Mouse (Mus musculus) retina, postnatal 1 day (tissue): ENCODE data around the gene Hpn.
A peak's percentile ranks its signal among the peaks of the same experiment; 100 is the strongest.

Experiments used
- DNase-seq: peaks from one replicate; pipeline ENCODE4 v3.0.0-alpha.2; 2012

Hpn gene

GRCm38 (mm10) chr7:31077885-31078445 is 37.1 kb downstream of the Hpn start:
- peak; percentile 93 for DNase-seq

- peak; percentile 96 for DNase-seq
These were observed 37.6 kb downstream of the Hpn start for GRCm38 (mm10) chr7:31077470-31077869.

- no peak for DNase-seq
These were observed 38.6 kb downstream of the Hpn start, which contains the start of gene Fxyd3 for GRCm38 (mm10) chr7:31076492-31076891. TSS of gene Fxyd3 (minus strand) at chr7:31076704.

DNA sequence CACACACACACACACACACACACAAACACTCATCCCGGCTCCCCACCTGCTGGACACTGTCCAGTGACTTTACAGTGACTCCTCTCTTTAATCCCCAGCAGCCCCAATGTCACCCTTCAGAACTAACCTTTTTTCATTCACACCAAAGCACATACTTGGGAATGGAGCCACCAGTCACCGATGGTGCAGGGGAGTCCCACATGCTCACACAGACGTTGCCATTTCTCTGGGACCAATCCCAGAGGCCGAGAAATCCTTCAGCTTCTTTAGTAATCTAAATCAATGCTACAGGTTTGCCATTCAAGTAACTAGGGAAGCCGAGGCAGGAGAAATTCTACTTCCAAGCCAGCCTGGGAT is 40.4 kb downstream of the Hpn start:
- DNase-seq, result no peak

DNA sequence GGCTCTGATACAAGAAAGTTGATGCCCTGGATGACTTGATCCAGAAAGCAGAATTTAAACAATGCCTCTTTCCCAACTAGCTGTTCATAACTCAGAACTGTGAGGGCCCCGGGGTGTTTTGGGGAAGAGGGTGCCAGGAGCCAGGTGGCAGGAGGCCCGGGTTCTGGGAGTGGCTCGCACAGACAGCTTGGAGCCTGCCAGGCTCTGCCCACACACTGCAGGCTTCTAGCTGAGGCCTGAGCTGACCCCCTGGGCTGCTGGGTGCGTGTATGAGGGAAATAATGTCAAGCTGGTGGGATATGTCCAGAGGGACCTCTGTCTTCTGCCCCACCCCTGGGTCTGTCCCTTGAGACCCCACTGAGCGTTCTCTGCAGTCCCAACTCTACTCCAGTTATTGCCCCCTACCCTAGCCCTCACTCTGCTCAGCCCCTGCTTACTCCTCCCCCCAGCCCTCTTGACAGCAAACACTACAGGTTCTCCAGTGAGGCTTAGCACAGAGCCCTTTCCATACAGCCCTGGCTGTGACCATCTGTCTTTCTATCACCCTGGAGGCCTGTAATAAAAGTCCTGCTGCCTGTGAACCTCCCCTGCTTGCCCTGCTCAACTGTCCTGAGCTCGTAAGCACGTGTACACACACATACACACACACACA is 40.9 kb downstream of the Hpn start:
- DNase-seq, result peak; percentile 56

GRCm38 (mm10) chr7:31073546-31073945 is 41.5 kb downstream of the Hpn start:
- DNase-seq, result no peak

- no peak for DNase-seq
These were observed 42.8 kb downstream of the Hpn start for GRCm38 (mm10) chr7:31072326-31072725.

DNA sequence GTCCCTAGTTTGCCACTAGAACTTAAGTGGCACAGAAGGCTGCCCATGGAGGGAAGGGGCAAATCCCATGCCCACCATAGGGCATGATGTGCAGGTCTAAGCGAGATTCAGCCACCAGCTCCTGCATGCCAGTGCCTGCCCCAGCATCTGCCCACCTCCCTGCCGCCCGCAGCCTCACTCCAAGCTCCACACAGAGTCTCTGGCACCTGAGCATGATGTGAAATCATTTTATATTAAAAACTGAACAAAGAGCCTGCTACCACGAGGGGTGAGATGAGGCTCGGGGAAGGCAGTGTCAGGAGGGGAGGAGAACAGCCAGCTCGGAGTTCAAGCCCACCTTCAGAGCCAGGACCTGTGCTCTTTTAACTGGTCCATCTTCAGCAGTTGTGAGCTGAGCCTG is 44.8 kb downstream of the Hpn start:
- no peak for DNase-seq

DNA sequence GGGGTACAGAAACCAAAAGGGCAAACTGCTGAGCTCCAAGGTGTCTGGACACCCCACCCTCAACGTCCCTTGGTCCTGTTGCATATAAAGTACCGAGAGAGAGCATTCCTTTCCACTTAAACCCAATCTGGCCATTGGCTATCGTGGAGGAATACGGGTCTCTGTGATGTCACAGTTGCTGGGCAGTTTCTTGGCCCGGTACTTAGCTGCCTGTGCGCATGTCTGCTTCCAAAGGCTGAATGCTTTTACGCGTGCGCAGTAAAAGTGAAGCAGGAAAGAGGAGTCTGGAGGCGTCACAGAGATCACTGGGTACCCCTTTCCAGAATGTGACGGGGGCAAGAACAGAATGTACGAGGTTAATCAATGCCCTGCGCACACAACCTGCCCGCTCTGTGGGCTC is 45.6 kb downstream of the Hpn start:
- DNase-seq, result no peak

DNA sequence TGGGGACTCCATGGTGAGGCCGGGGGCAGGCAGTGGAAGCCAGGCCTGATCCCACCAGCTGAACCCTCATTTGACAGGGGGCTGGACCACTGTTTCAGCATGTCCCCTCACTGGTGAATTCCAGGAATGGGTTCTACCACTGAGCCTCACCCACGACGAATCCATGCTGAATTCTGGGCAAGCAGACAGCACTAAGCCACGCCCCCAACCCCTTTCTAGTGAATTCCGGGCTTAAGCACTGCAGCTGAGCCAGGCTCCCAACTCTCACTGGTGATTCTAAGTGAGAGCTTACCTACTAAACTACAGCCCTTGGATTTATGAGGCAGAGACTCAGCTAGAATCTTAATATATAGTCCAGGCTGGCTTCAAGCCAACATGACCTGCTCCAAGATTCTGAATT is 47.3 kb downstream of the Hpn start:
- DNase-seq, result peak; percentile 56

DNA sequence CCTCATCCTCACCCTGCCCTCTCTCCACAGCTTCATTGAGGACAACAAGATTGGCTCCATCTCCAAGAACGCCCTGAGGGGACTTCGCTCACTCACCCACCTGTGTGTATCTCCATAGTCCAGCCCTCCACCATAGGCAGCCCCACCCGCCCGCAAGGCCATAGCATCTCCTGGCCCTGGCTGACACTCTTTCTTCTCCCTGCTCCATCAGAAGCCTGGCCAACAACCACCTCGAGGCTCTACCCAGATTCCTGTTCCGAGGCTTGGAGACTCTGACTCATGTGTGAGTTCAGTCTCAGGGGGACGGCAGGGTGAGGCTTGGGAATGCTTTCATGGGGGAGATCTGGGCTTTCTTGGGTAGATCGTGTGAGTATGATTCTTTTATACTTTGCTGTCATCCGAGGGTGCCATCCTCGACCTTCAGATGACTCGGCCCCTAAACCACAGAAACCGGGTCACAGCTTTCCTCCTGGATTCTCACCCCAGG is 52.0 kb downstream of the Hpn start:
- no peak for DNase-seq

- DNase-seq, result no peak
These were observed 54.5 kb downstream of the Hpn start for GRCm38 (mm10) chr7:31060621-31061010.

DNA sequence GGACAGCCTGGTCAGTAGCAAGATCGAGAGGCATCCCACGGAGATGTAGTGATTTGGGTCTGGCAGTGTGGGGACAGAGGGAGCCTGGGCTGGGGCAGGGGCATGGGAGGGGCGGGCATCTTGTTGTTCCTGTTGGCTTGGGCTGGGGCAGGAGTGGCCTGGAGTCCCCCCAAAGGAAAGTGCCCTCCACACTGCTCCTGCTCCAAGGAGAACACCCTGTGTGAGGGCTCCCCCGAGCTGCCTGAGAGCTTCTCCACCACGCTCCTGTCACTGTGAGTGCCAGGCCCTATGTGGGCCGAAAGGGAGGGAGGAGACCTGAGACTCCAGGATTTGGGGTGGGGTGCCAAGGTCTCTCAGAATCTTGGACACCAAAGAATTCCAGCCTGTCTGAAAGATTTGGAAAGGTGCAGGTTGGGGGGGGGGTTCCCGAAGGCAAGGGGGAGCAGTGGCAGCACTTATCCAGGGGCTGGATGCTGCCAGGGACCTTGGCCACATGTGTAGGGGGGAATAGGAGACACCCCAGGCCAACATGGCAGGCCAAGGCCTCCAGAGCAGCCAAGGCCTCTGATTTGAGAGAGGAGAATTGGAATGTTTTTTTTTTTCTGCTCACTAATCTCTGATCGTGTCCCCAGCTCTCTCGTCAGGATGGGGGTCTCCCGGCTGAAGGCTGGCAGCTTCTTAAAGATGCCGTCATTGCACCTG is 55.0 kb downstream of the Hpn start:
- no peak for DNase-seq

DNA sequence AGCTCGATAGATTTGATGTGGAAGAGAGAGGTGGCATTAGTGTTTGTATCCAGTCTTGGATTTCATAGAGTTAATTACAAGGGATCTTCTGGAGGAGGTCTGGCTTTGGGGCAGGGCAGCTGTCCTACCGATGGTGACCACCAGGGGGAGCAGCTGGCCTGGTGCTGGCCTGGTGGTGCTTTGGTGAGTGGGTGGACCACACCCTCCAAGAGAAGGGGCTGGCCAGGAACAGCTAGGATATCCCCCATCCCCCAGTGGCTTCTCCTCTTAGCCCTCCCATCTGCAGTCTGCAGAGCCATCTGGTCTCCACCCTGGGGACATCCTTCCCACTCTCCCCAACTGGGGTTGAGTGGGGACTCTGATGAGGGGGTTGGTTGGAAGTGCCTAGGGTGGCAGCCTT is 56.0 kb downstream of the Hpn start, which contains the start of gene Lgi4:
Lgi4 (plus strand) TSS at position 235 of the 400 bp plus-strand sequence.
- DNase-seq, result peak; percentile 95

GRCm38 (mm10) chr7:31058211-31058610 is 56.9 kb downstream of the Hpn start:
- no peak for DNase-seq

DNA sequence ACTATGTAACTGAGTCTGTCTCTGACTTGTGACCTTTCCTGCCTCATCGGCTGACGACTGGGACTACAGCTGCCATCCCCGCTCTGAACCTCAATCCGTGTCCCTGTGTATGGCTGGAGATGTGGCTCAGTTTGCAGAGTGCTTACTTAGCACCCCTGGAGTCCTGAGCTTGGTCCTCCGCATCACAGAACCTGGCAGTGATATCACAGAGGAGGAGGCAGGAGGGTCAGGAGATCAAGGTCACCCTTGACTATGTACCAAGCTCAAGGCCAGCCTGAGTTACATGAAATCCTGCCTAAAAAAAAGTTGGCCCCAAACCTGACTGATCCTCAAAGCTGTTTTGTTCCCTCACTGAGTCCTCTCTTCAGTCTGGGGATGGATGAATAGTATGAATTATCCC is 57.4 kb downstream of the Hpn start:
- no peak for DNase-seq

GRCm38 (mm10) chr7:31057071-31057470 is 58.0 kb downstream of the Hpn start, which contains the start of gene Fxyd1:
TSS of gene Fxyd1 (minus strand) at chr7:31057199.
- DNase-seq, result no peak

DNA sequence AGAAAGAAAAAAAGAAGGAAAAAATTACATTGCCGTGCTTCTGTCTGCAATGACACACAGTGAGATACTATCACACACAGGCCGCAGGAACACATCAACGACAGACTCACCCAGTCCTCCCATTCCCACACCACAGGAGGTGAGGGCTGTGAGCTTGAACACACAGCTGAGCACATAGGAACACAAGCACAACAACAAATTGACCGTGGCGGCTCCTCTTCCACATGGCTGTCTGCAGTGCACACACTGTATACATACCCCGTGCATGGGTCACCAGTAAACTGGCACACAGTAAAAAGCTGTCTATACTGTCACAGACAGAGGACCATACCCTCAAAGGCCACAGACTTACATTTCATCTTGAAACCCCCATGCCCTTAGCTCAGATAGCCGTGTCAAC is 58.6 kb downstream of the Hpn start:
- DNase-seq, result no peak

DNA sequence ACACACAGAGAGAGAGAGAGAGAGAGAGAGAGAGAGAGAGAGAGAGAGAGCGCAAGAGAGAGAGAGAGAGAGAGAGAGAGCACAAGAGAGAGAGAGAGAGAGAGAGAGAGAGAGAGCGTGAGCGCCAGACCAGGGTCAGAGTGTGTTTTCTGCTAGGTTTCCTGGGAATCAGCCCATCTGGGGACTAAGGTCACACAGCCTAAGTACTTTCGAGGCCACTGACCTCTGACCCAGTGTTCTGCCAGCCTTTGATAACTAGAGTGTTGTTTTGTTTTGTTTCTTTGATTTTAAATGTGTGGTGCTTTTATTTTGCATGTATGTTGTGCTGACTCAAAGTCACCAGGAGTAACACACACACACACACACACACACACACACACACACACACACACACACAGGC is 59.2 kb downstream of the Hpn start:
- DNase-seq, result peak; percentile 64

GRCm38 (mm10) chr7:31055354-31055824 is 59.7 kb downstream of the Hpn start:
- peak; percentile 81 for DNase-seq

DNA sequence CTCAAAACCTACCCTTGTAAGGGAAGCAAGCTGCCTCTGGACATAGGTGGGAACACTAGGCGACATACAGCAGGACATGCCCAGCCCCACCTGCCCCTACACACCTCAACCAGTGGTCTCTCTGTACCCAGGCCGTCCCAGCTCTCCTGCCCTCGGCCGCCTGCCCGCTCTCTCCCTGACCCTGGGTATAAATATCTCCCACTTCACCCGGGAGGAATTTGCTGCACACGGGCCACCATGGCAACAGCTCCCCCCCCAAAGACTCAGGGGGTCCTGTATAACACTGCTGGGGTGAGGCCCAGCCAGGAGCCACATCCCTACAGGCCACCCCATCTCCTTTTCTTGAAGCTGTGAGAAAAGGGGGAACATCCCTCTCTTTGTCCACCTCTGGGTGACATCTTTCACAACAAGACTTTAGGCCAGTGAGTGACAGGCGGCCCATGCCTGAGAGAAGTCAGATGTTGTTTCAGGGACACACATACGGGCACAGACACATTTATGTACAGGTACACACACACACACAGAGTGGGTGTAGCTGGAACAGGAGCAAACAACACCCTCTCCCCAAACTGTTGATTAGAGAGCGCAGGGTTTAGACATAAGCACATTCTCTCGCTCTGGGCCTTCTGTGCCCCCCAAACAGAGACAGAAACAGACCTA is 60.3 kb downstream of the Hpn start:
- DNase-seq, result no peak

GRCm38 (mm10) chr7:31053882-31054447 is 61.1 kb downstream of the Hpn start:
- no peak for DNase-seq
